Mouse (Mus musculus) stomach, postnatal 0 days (tissue): ENCODE results near the gene Atxn3. TPM values are rescaled to one million over a fixed set of nuclear protein-coding genes. Genes with fewer than 3 reads are reported as not detected.

Source experiments
- ATAC-seq: fragments of 200-750 bp; cut with Nextera tagmentation; 2 replicates; pipeline ENCODE4 v1.8.0; 2017; ENCODE audit not compliant: low FRiP score, low TSS enrichment
- DNase-seq: peaks from one replicate; pipeline ENCODE4 v3.0.0-alpha.2; 2016; ENCODE audit warnings: low spot score
- H3K27ac ChIP-seq: fragments of 300-500 bp; sonication (generic); replicated peaks from 2 replicates; pipeline ENCODE4 v1.5.1; 2014; ENCODE audit warnings: mild to moderate bottlenecking, control low read depth
- H3K27me3 ChIP-seq: fragments of 300-500 bp; sonication (generic); 2 replicates; pipeline ENCODE4 v1.6.1; 2014; ENCODE audit warnings: low read length; ENCODE audit not compliant: control insufficient read depth, insufficient read depth
- H3K36me3 ChIP-seq: fragments of 300-500 bp; sonication (generic); 2 replicates; pipeline ENCODE4 v1.6.1; 2014; ENCODE audit warnings: low read length, mixed read lengths; ENCODE audit not compliant: control insufficient read depth, insufficient read depth
- H3K4me1 ChIP-seq: fragments of 300-500 bp; sonication (generic); replicated peaks from 2 replicates; pipeline ENCODE4 v1.6.1; 2014; ENCODE audit warnings: antibody characterized with exemption; ENCODE audit not compliant: control insufficient read depth, insufficient read depth
- H3K4me2 ChIP-seq: fragments of 300-500 bp; sonication (generic); replicated peaks from 2 replicates; pipeline ENCODE4 v1.6.1; 2014; ENCODE audit warnings: low read depth, mild to moderate bottlenecking, control low read depth, moderate library complexity
- H3K4me3 ChIP-seq: fragments of 300-500 bp; sonication (generic); 2 replicates; pipeline ENCODE4 v1.5.1; 2014; ENCODE audit warnings: low read depth, low read length, control low read depth
- H3K9ac ChIP-seq: fragments of 300-500 bp; sonication (generic); 2 replicates; pipeline ENCODE4 v1.6.1; 2014; ENCODE audit warnings: mild to moderate bottlenecking, low read length, control low read depth, mixed read lengths
- H3K9me3 ChIP-seq: fragments of 300-500 bp; sonication (generic); 2 replicates; pipeline ENCODE4 v1.6.1; 2016; ENCODE audit warnings: low read length; ENCODE audit not compliant: control insufficient read depth
- CTCF ChIP-seq: IDR thresholded peaks from 2 replicates; pipeline ENCODE4 v1.5.1; 2016; ENCODE audit warnings: antibody characterized with exemption, low read depth, mild to moderate bottlenecking, moderate library complexity
- EP300 ChIP-seq: optimal IDR thresholded peaks from 2 replicates; pipeline ENCODE3; 2016; ENCODE audit warnings: antibody characterized with exemption
- WGBS: fragments of 180-500 bp; shearing (Covaris S2); extraction: QIAGEN DNeasy Blood & Tissue Kit; methylation state at CpG from one replicate; pipeline ENCODE4 v1.1.7; 2014; 5-methylcytosine and 5-hydroxymethylcytosine counted together
- polyA plus RNA-seq: library from polyadenylated mRNA; unstranded; fragments of >200 nt; fragmentation: Nextera tagmentation; extraction: Ambion mirVana; gene quantifications from 2 replicates; pipeline ENCODE4 v1.2.1, GENCODE M21; 2015

Atxn3 gene
- polyA plus RNA-seq, 1 experiment from 2014 or later, result 13.4 TPM

- Histone ChIP-seq H3K4me1 (no peaks in the 10 kb centered on the region), H3K27ac (no peak overlapping the region), H3K27me3 (no peaks in the 10 kb centered on the region), H3K9ac (no peak overlapping the region), H3K4me2 (no peak overlapping the region), H3K9me3 (no peaks in the 10 kb centered on the region), H3K4me3 (no peak overlapping the region), H3K36me3 (peaks cover 13% of the 10 kb centered on the region; the same call in 1 of the 2 replicates)
- TF ChIP-seq CTCF (no peak), EP300 (no peak)
- 91% methylated on average over 9 of the region's 9 CpGs for WGBS
- ATAC-seq, result no peak
- DNase-seq, result no peak
Observed at GRCm38 (mm10) chr12:101982977-101983376, 24.9 kb upstream of the Atxn3 start.

DNA sequence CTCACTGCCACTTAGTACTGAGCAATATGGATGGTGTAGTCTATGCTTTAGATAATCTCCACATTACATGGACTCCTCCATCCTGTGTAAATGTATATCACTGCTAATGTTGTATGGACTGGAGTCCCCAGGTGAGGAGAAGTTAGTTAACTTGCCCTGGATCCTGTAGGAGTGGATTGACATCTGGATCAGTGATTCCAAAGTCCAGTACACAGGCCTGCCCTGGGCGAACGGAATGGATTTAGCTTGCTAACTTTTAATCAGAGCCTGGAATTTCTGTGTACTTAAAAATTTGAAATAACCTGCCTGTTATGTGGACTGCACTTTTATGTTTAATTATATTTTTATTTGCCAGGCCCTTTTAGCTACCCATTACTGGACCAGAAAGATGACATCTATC, 23.5 kb upstream of the Atxn3 start:
- peaks cover 3% of the 10 kb centered on the region; the same call in 1 of the 2 replicates for H3K4me1 ChIP-seq

GRCm38 (mm10) chr12:101980266-101980665, 22.2 kb upstream of the Atxn3 start:
- H3K4me2 ChIP-seq, result no peak overlapping the region

More for the DNA sequence above, 23.5 kb upstream of the Atxn3 start:
- no peak overlapping the region for H3K9ac ChIP-seq
- H3K4me3 ChIP-seq, result no peak overlapping the region
- TF ChIP-seq CTCF (no peak), EP300 (no peak)
- H3K36me3 ChIP-seq, result peaks cover 8% of the 10 kb centered on the region; the same call in 1 of the 2 replicates
- H3K27ac ChIP-seq, result no peak overlapping the region
- DNase-seq (no peak), ATAC-seq (no peak)
- H3K9me3 ChIP-seq, result no peaks in the 10 kb centered on the region
- no peak overlapping the region for H3K4me2 ChIP-seq
- WGBS, result 81% methylated on average over 2 of the region's 2 CpGs
- no peaks in the 10 kb centered on the region for H3K27me3 ChIP-seq

DNA sequence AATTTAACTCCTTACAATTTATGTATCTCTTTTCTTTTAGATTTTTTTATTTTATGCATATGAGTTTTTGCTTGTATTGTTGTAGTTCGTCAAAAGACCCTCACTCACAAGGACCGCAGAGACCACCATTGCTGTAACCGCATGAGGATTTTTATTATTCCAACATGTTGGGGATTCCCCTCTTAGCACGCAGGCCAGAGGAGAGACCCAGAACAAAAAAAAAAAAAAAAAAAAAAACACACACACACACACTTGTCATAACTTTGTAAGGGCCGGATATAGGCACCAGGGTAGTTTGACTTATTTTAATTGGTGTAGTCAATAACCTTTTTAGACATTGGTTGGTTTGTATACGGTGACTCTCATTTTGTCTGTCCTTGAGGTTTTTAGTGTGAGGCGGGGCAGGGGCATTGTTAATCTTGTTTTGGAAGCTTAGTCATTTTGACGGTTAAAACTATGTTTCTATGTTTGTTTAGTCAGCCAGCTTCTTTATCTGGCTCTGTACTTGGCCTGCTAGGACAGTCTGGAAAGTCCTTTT, 21.2 kb upstream of the Atxn3 start:
- no peak overlapping the region for H3K9ac ChIP-seq
- TF ChIP-seq EP300 (no peak), CTCF (no peak)
- H3K4me1 ChIP-seq, result peaks cover 3% of the 10 kb centered on the region; the same call in 1 of the 2 replicates
- no peaks in the 10 kb centered on the region for H3K9me3 ChIP-seq
- no peak overlapping the region for H3K27ac ChIP-seq
- H3K27me3 ChIP-seq, result no peaks in the 10 kb centered on the region
- H3K36me3 ChIP-seq, result peaks cover 8% of the 10 kb centered on the region; the same call in 1 of the 2 replicates
- H3K4me3 ChIP-seq, result no peak overlapping the region
- H3K4me2 ChIP-seq, result no peak overlapping the region
- DNase-seq (no peak), ATAC-seq (no peak)
- 82% methylated on average over 8 of the region's 8 CpGs for WGBS

More at GRCm38 (mm10) chr12:101980266-101980665, 22.2 kb upstream of the Atxn3 start:
- Histone ChIP-seq H3K27ac (no peak overlapping the region), H3K4me3 (no peak overlapping the region), H3K9me3 (no peaks in the 10 kb centered on the region), H3K27me3 (no peaks in the 10 kb centered on the region), H3K9ac (no peak overlapping the region), H3K36me3 (peaks cover 8% of the 10 kb centered on the region; the same call in 1 of the 2 replicates), H3K4me1 (peaks cover 3% of the 10 kb centered on the region; the same call in 1 of the 2 replicates)
- WGBS, result 52% methylated on average over 5 of the region's 5 CpGs
- no peak for ATAC-seq
- no peak for DNase-seq
- no peak for TF ChIP-seq CTCF
- no peak for TF ChIP-seq EP300

DNA sequence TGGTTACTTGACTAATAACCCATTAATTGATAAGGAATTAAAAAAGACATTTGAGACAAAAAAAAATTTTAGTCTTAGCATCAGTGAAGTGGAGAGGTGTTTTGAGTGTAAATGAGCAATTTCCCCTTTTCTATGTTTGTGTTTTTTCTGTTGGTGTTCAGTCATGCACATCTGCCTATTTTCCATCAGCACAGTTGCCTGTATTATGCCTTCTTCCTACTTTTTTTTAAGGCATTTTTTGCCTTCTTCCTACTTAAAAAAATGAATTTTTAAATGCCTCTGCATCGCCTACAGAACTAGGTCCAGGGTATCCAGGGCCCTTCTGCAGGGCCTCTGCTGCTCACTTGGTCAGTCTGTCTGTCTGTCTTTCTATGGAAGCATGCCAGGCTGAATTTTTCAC, 20.5 kb upstream of the Atxn3 start:
- Histone ChIP-seq H3K4me1 (peaks cover 3% of the 10 kb centered on the region; the same call in 1 of the 2 replicates), H3K36me3 (peaks cover 8% of the 10 kb centered on the region; the same call in 1 of the 2 replicates), H3K27me3 (no peaks in the 10 kb centered on the region), H3K4me3 (no peak overlapping the region), H3K9ac (no peak overlapping the region), H3K4me2 (no peak overlapping the region), H3K9me3 (no peaks in the 10 kb centered on the region), H3K27ac (no peak overlapping the region)
- DNase-seq, result no peak
- TF ChIP-seq EP300, result no peak
- no peak for TF ChIP-seq CTCF
- whole genome bisulfite sequencing, result 81% methylated on average over 1 of the region's 1 CpGs
- ATAC-seq, result no peak

DNA sequence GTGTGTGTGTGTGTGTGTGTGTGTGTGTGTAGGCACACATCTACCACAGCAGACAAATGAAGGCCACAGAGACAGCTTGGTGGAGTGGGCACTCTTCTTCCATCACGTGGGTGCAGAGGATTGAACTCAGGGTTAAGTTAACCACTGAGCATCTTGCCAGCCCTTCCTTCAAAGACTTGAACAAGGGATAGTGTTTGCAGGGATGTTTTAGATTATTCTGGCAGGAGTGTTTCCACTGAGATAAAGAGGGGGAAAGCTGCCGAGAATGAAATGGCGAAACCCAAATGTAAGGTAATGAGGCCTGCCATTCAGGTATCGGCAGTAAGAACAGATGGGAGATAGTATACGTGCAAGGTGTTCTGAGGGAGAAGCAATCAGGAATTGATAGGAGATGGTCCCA, 20.1 kb upstream of the Atxn3 start:
- DNase-seq, result no peak
- Histone ChIP-seq H3K9ac (no peak overlapping the region), H3K9me3 (no peaks in the 10 kb centered on the region), H3K4me3 (no peak overlapping the region), H3K27me3 (no peaks in the 10 kb centered on the region), H3K36me3 (peaks cover 8% of the 10 kb centered on the region; the same call in 1 of the 2 replicates), H3K27ac (no peak overlapping the region), H3K4me2 (no peak overlapping the region), H3K4me1 (peaks cover 3% of the 10 kb centered on the region; the same call in 1 of the 2 replicates)
- no peak for ATAC-seq
- TF ChIP-seq CTCF (no peak), EP300 (no peak)
- 86% methylated on average over 5 of the region's 5 CpGs for WGBS
